Mouse (Mus musculus): ENCODE data around the gene Mab21l3. TPM values are rescaled to one million over a fixed set of nuclear protein-coding genes. Genes with fewer than 3 reads are reported as not detected.
"Not testable (repeated sequence)": the region's sequence is repeated elsewhere in the genome, so short reads cannot be mapped to it uniquely, and the experiment has no call there.

Gene Mab21l3
- polyA plus RNA-seq, 1 experiment: 0.05 TPM

- no peak overlapping the region for H3K27ac ChIP-seq (ENCODE audit: control insufficient read depth, insufficient read depth, low read depth, low read length)
- no peaks in the 10 kb centered on the region for H3K36me3 ChIP-seq (ENCODE audit: control insufficient read depth, insufficient read depth, low read length)
- no peak overlapping the region for H3K4me3 ChIP-seq (ENCODE audit: control insufficient read depth, low read depth, low read length)
- TF ChIP-seq CTCF (IDR thresholded peaks at IDR 0.05; ENCODE audit: control insufficient read depth, insufficient read depth, insufficient replicate concordance, low read depth, low read length) (no peak), POLR2A (IDR thresholded peaks at IDR 0.05; ENCODE audit: control insufficient read depth, low read depth, low read length) (no peak)
- no peaks in the 10 kb centered on the region for H3K27me3 ChIP-seq (ENCODE audit: control insufficient read depth, insufficient read depth, low read length)
- H3K4me1 ChIP-seq (ENCODE audit: control insufficient read depth, insufficient read depth, low read length): peaks cover 2% of the 10 kb centered on the region; the same call in 1 of the 2 replicates
These were observed 20.2 kb downstream of the Mab21l3 start for GRCm38 (mm10) chr3:101828595-101828994.

GRCm38 (mm10) chr3:101827220-101827715 lies 21.5 kb downstream of the Mab21l3 start:
- no peaks in the 10 kb centered on the region for H3K36me3 ChIP-seq (ENCODE audit: control insufficient read depth, insufficient read depth, low read length)
- H3K27me3 ChIP-seq (ENCODE audit: control insufficient read depth, insufficient read depth, low read length): no peaks in the 10 kb centered on the region
- H3K4me3 ChIP-seq (ENCODE audit: control insufficient read depth, low read depth, low read length): no peak overlapping the region
- TF ChIP-seq CTCF (IDR thresholded peaks at IDR 0.05; ENCODE audit: control insufficient read depth, insufficient read depth, insufficient replicate concordance, low read depth, low read length) (no peak), POLR2A (IDR thresholded peaks at IDR 0.05; ENCODE audit: control insufficient read depth, low read depth, low read length) (no peak)
- H3K27ac ChIP-seq (ENCODE audit: control insufficient read depth, insufficient read depth, low read depth, low read length): no peak overlapping the region
- peaks cover 2% of the 10 kb centered on the region; the same call in 1 of the 2 replicates for H3K4me1 ChIP-seq (ENCODE audit: control insufficient read depth, insufficient read depth, low read length)

GRCm38 (mm10) chr3:101824338-101824737 lies 24.4 kb downstream of the Mab21l3 start:
- TF ChIP-seq CTCF (IDR thresholded peaks at IDR 0.05; ENCODE audit: control insufficient read depth, insufficient read depth, insufficient replicate concordance, low read depth, low read length) (no peak), POLR2A (IDR thresholded peaks at IDR 0.05; ENCODE audit: control insufficient read depth, low read depth, low read length) (no peak)
- no peak overlapping the region for H3K27ac ChIP-seq (ENCODE audit: control insufficient read depth, insufficient read depth, low read depth, low read length)
- H3K36me3 ChIP-seq (ENCODE audit: control insufficient read depth, insufficient read depth, low read length): no peaks in the 10 kb centered on the region
- H3K4me3 ChIP-seq (ENCODE audit: control insufficient read depth, low read depth, low read length): no peak overlapping the region
- H3K27me3 ChIP-seq (ENCODE audit: control insufficient read depth, insufficient read depth, low read length): no peaks in the 10 kb centered on the region
- H3K4me1 ChIP-seq (ENCODE audit: control insufficient read depth, insufficient read depth, low read length): no peaks in the 10 kb centered on the region

DNA sequence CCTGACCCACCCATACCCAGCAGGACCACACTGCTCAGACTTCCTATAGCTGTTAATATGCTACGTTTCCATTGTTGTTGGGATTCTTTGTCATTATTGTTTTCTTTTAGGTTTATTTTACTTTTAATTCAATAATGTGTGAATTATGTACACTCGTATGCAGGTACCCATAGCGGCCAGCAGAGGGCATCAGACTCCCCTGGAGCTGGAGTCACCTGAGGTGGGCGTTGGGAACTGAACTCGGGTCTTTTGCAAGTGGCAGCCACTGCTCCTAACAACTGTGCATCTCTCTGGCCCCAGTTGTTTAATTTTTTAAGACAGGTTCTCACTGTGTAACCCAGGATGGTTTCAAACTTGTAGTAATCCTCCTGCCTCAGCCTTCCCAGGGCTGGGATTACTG lies 26.7 kb downstream of the Mab21l3 start:
- TF ChIP-seq CTCF (IDR thresholded peaks at IDR 0.05; ENCODE audit: control insufficient read depth, insufficient read depth, insufficient replicate concordance, low read depth, low read length) (peak; percentile 52; the same call in 1 of the 2 replicates), POLR2A (IDR thresholded peaks at IDR 0.05; ENCODE audit: control insufficient read depth, low read depth, low read length) (no peak)
- Histone ChIP-seq H3K27ac (ENCODE audit: control insufficient read depth, insufficient read depth, low read depth, low read length) (no peak overlapping the region), H3K36me3 (ENCODE audit: control insufficient read depth, insufficient read depth, low read length) (no peaks in the 10 kb centered on the region), H3K27me3 (ENCODE audit: control insufficient read depth, insufficient read depth, low read length) (no peaks in the 10 kb centered on the region), H3K4me3 (ENCODE audit: control insufficient read depth, low read depth, low read length) (no peak overlapping the region), H3K4me1 (ENCODE audit: control insufficient read depth, insufficient read depth, low read length) (no peaks in the 10 kb centered on the region)

- H3K4me1 ChIP-seq (ENCODE audit: control insufficient read depth, insufficient read depth, low read length); H3K4me3 ChIP-seq (ENCODE audit: control insufficient read depth, low read depth, low read length); H3K27me3 ChIP-seq (ENCODE audit: control insufficient read depth, insufficient read depth, low read length); H3K36me3 ChIP-seq (ENCODE audit: control insufficient read depth, insufficient read depth, low read length); H3K27ac ChIP-seq (ENCODE audit: control insufficient read depth, insufficient read depth, low read depth, low read length): not testable (repeated sequence)
These were observed 28.1 kb downstream of the Mab21l3 start for GRCm38 (mm10) chr3:101820708-101821107.

DNA sequence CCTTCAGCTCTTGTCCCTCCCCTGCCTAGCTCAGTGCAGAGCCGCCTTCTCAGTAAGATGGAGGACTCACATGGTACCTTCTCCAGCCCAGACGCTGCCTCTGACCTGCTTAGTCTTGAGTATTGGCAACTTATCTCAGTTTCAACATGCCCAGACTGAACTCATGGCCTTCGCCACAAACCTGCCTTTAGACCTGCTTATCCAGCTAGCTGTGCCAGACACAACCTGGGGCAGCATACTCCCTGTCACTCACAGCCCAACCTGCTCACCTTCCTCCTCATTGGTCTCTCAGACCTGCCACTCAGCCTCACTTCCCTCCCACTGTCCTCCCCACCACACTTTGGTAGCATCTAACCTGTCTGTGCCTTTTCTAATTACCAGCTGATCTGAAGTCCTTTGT lies 32.8 kb downstream of the Mab21l3 start:
- H3K27me3 ChIP-seq (ENCODE audit: control insufficient read depth, insufficient read depth, low read length): no peaks in the 10 kb centered on the region
- no peaks in the 10 kb centered on the region for H3K4me1 ChIP-seq (ENCODE audit: control insufficient read depth, insufficient read depth, low read length)
- no peak overlapping the region for H3K27ac ChIP-seq (ENCODE audit: control insufficient read depth, insufficient read depth, low read depth, low read length)
- no peaks in the 10 kb centered on the region for H3K36me3 ChIP-seq (ENCODE audit: control insufficient read depth, insufficient read depth, low read length)
- TF ChIP-seq CTCF (IDR thresholded peaks at IDR 0.05; ENCODE audit: control insufficient read depth, insufficient read depth, insufficient replicate concordance, low read depth, low read length): no peak
- no peak for TF ChIP-seq POLR2A (IDR thresholded peaks at IDR 0.05; ENCODE audit: control insufficient read depth, low read depth, low read length)
- H3K4me3 ChIP-seq (ENCODE audit: control insufficient read depth, low read depth, low read length): no peak overlapping the region

- no peak overlapping the region for H3K27ac ChIP-seq (ENCODE audit: control insufficient read depth, insufficient read depth, low read depth, low read length)
- H3K4me1 ChIP-seq (ENCODE audit: control insufficient read depth, insufficient read depth, low read length): no peaks in the 10 kb centered on the region
- H3K36me3 ChIP-seq (ENCODE audit: control insufficient read depth, insufficient read depth, low read length): no peaks in the 10 kb centered on the region
- H3K4me3 ChIP-seq (ENCODE audit: control insufficient read depth, low read depth, low read length): no peak overlapping the region
- H3K27me3 ChIP-seq (ENCODE audit: control insufficient read depth, insufficient read depth, low read length): no peaks in the 10 kb centered on the region
- TF ChIP-seq POLR2A (IDR thresholded peaks at IDR 0.05; ENCODE audit: control insufficient read depth, low read depth, low read length) (no peak), CTCF (IDR thresholded peaks at IDR 0.05; ENCODE audit: control insufficient read depth, insufficient read depth, insufficient replicate concordance, low read depth, low read length) (no peak)
These were observed 34.0 kb downstream of the Mab21l3 start for GRCm38 (mm10) chr3:101814790-101815189.
